Mouse (Mus musculus) kidney, adult 18-20 months (tissue): ENCODE data around the gene Rhov.

Experiments used
- DNase-seq: peaks from one replicate; pipeline ENCODE4 v3.0.0; 2021

Rhov gene

DNA sequence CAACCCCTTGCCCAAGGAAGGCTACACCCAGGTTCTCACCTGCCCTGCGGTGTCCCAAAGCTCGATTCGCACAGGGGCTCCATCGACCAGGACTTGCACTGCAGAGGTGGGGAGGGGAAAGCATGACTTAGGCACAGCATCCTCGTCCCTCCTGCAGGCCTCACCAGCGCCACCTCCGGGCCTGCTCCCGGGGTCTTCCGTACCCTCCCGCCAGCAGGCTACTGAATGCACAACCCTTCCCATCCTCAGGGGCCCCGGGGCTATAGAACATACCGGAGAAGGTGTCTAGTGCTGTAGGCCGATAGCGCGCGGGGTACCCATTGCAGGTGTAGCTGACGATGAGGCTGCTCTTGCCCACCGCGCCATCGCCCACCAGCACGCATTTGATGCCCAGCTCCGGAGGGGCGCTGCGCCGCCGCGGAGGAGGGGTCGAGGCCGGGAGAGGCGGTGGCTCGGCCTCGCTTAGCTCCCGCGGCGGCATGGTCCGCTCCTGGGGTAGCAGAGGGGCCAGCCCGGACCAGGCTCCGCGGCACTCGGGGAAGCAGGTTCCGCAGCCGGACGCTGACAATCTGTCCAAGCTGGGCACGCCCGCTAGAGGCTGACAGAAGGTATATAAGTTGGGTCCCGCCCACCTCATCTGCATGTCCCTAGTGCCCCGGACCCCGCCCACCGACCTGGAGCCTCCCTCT lies at the start of gene Rhov:
Gene Rhov, minus strand, starts transcription at position 630 of the 689 bp plus-strand sequence.
- peak; percentile 72 for DNase-seq

DNA sequence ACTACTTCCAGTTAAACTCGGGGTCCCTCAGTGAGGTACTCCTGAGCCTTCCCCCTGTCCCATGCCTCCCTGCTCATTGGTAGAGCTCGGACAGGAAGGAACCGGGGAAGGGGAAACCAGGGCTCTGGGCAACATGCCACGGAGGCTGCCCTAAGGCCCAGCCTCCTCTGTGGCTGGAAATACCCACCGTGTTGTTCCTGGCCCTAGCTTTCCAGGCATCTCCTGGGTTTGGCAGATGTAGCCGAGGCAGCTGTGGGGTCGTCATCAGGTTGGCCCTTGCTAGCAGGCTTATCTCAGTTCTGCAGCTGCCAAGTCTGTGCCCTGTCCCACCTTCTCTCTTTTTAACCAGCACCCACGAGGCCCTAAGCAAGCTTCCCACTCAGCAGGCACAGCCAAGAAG lies 49.5 kb upstream of the Rhov start:
- DNase-seq, result no peak

DNA sequence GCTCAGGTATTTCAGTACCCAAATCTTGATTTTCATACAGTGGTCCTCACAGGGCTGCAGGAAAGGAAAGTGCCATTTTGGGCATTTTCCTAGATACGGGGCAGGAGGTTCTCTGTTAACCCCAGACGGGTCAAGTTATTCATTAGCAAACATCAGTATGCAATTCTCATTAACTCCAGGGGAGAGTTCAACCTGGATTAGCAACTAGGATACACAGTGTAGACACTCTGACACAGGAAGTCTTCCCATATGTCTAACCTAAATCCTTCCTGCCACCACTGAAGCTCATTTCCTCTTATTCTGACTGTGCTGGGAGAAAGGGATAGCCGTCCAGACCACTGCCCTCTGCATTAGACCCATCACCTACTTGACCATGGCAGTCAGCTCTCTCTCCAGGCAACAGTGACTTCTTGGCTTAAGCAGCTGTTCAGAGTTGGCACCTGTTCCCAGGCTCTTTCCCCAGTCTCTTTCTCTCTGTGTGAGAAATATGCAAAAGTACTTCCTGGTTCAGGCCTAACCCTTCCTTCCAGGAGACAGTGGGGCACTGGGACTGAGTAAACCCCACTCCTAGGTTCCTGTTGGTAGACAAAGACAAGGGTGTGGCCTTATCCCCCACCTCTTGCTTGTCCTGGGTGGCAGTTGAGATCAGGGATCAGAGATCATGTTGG lies 47.1 kb upstream of the Rhov start:
- DNase-seq, result peak; percentile 76

DNA sequence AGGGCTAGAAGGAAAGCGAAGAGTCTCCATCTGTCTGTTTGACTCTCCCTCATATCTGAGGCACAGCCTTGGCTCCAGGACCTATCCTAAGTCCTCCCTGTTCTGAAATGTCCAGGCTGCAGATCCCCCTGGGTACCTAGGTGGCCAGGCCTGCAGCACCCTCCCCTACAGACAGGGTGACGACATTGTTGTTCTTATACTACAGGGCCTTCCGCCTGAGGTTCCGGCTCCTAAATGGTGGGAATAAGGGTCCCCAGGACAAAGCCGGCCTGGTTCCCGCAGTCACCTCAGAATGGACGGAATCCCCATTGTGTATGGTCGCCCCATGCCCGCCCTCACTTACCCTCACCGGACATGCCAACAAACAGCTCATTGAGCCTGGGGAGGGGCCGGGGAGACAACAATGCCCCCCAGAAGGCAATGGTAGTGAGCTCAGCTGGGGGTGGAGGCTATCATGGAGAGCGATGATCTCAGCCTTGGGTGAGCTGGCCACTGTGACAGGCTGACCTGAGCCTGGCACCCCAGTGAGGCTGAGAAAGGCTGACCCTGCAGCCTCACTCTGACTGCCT lies 43.8 kb upstream of the Rhov start:
- no peak for DNase-seq

DNA sequence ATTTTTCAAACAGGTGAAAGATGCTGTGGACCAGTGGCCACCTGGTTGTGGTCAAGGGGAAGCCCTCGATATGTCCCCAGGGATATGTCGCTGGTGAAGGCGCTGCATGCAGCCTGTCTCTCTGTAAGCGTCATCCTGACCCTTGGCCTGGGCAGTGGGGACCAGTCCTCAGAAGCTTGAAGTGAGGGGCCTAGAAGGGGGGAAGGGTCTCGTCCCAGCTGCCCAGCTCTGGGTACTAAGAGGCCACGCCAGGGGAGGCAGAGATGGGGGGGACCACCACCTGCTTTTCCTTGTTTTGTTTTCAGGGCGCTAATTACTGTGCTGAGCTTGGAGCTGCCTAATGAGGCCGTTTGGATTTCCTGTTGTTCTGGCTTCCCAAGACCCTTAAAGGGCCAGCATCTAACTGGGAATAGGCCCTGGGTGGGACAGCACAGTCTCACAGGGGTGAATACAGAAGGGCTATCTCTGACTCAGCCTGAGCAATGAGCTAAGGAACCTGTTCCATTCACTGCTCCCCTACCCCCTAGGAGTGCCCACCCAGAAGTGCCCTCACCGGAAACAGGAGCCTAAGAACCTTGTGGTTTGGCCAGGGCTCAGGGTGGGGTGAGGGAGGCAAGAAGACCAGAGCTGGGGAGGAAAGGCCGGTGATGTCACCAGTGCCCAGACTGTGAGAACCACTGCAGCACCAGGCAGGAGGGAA lies 42.9 kb upstream of the Rhov start:
- no peak for DNase-seq

DNA sequence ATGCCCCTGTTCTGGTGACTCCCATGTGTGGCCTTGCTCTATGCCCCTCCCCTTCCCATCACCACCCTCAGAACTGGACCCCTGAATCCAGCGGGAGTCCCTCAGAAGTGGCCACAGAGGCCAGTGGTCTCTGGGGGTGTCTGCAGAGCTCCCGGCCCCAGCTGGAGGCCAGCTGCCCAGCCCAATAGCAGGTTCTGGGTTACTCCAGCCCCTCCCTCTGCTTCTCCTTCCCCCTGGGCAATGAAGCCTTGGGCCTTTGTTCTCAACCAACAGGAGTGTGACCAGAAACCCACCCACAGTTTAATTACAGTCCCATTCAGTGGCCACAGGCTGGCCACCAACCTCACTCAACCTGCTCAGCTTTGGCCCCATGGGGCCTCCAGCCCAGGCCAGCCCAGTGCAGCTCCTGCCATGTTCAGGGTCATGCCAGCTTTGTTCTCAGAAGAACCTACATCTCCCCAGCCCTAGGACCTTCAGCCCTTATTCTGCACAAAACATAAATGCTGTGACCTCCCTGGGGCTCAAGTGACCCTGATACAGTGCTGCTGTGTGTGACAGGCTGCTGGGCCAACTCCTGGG lies 41.4 kb upstream of the Rhov start:
- DNase-seq, result no peak

DNA sequence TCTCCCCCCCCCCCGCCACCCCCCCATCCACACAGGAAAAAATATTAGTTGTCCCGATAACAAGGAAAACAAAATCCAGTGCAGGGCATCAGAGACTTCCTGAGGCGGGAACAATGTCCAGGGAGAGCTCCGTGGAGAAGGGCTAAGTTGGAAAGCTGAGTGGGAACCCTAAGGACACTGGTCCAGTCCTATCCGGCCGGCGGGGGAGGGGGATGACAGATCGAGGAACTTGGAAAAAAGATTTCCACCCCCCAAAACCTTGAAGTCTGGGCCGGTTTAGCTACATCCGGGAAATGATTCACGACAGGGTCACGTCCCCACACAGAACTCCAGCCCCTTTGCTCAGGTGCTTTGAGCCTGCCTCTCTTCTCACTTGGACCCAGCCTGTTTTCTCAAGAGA lies 40.5 kb upstream of the Rhov start:
- DNase-seq, result peak; percentile 63

DNA sequence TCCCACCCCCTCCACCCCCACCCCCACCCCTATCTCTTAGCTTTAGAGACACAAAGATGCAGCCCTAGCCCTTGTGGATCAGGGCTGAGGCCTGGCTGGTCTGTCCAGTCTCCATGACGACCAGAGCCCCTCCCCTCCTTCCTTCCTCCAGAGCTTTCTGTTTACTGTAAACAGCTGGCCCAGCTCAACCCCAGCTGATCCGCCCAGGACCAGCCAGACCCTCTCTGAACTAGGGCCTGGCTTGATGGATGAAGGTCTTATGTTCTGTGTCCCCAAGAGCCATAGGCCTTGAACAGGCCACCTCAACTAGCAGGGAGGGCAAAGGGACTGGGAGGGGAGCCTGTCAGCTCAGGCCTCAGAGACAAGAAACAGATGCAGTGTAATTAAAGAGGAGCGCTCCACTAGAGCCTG lies 33.7 kb upstream of the Rhov start:
- DNase-seq, result peak; percentile 73

DNA sequence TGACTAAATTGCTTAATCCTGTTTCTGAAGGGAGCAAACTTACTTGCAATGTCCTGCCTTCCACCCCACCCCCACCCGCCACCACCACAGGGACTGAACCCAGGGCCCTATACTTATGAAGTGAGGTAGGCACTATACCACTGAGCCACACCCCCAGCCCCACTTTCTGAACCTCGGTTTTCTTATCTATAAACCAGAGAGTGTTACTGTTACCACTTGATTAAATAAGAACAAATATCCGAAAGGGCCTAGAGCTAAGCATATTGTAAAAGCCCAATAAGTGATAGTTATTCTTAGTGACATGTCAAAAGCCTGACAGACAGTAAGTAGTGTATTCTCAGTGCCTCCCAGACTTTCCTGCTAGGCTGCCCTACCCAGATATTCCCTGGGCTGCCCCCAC lies 33.3 kb upstream of the Rhov start:
- no peak for DNase-seq

DNA sequence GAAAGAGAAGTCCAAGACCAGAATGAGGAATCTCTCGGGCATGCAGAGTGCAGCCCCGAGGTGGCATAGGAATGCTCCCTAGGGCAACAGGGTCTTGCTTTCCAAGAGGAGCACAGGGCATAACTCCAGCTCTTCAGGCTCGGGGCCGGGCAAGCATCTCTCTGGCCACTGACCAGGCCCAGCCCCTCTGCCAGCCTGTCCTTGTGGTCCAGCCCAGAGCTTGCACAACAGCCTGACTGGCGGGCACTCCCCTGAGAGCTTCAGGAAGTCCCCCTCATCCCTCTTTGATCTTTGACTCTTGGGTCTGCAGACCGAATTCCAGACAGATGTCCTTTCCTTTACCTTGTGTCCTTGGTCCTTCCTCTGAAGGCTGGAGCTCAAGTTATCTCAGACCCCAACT lies 31.8 kb upstream of the Rhov start:
- no peak for DNase-seq

DNA sequence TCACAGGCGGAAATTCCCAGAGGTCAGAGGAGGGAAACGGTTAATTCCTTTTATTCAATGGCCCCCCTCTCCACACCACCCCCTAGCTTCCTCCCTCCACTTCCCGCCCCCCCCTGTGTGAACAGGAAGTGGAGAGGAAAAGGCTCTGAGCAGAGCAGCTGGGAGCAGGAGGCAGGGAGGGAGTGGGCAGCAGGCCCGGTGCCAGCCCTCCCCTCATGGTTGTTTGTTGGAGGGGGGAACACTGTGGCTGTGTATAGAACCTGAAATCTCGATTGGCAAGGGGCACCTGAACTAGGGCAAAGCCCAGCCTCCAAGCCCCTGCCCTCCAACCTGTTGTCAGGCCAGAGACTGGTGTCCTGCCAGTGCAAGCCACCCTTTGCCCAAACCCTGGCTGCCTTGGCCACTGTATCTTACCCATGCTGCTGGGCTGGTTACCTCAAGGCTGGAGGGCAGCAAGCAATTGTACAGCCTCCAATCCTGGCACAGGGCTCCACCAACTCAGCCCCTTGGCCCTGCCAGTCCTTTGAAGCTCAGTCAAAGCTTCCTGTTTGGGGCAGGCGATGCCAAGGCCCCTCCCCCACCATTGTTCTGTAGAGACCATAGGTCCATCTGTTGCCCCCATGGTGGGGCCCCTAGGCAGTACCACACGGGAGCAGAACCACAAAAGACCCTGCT lies 29.9 kb upstream of the Rhov start:
- DNase-seq, result peak; percentile 55

DNA sequence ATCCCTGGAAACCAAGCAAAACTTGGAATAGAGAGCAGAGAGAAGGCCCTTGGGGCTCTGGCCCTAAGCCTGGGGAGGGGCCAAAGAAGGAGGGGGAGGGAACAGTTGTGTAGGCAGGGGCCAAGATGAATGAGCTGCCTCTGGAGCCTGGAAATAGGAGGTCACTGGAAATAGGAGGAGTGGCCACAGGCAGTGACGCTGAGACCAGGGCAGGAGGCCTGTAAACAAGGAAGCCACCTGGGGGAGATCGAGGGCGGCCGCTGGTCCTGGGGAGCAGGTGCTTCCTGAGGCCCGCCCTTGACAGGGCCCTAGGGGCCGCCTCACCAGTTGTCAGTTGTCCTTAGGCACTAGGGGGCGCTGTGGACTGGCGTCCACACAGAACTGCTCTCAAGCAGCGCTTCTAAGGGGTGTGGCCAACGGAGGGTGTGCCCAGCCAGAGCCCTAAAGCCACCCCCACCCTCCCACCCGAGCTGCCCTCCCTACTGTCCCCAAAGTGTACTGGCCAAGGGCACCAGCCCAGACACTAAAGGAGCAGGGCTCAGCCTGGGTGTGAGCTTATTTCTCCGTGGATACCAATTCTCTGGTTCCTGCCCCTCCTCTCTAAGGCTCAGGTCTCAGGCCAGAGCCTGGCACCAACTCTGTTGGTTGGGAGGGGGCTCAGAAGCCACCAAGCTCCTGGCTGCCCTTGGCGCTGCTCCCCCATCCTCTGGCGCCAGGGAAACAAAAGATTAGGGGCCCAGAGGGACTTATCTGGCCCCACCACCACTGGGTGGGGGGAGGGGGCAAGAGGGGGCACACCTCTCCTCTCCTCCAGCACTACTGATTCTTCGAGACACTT lies 29.1 kb upstream of the Rhov start:
- peak; percentile 86 for DNase-seq

DNA sequence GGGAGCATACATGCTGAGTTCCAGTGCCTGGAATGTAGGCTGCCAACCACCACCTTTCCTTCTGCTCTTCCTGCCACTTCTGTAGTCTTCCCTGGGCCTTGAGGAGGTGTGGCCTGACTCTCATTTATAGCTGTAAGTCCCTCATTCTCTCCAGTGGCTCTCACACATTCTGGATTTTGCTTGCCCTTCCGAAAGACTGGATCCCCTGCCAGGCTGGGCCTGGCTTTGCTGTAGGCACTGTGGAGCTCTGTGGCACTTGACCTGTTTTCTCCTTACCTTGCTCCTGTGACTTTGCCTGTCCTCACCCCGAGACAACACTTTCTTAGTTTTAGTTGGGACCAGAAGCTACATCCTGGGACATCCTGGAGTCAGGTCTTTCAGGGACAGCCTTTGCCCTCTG lies 27.8 kb upstream of the Rhov start:
- no peak for DNase-seq

DNA sequence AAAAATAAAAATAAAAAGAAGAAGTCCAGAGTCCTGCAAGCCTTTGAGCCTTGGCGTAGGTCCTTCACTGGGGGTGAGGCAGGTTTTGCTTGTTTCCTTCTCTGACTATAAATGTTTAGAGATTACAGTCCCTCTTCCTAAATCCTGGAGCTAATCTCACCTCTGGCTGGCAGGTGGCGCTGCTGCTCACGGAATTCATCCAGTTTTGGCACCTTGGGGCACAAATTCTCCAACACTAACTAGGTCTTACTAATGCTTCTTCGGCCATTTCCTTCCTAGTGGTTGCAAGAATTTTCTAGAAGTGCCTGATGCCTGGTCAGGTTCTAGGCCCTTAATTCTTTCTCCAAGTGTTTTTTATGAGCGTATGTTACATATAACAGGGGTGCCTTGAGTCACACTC lies 27.3 kb upstream of the Rhov start:
- DNase-seq, result peak; percentile 82

DNA sequence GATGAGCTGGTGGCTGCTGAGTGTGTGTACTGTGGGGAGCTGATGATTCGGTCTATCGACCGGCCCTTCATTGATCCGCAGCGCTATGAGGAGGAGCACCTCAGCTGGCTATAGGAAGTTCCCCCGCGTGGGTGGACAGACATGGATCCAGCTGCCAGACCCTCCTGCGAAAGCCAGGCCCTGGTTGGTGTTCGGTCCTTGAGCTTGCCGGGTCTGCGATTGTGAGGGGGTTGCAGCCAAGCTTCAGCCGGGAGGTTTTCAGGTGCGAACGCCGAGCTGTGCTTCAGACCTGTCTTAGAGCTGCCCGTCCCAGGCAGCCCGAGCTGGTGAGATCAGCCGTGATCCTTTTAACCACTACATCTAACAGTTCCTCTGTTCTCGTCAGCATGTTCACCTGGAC lies 26.4 kb upstream of the Rhov start:
- DNase-seq, result no peak

DNA sequence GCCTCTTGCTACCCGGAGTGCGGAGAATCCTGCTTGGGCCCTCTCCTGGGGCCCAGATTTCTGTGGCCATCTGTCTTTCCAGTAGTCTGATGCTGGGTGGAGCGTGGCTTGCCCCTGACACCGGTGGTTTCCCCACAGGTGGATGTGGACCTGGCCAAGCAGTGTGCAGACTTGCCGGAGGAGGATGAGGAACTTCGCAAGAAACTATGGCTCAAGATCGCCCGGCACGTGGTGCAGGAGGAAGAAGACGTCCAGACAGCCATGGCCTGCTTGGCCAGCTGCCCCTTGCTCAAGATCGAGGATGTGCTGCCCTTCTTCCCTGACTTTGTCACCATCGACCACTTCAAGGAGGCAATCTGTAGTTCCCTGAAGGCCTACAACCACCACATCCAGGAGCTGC lies 25.7 kb upstream of the Rhov start:
- DNase-seq, result no peak

DNA sequence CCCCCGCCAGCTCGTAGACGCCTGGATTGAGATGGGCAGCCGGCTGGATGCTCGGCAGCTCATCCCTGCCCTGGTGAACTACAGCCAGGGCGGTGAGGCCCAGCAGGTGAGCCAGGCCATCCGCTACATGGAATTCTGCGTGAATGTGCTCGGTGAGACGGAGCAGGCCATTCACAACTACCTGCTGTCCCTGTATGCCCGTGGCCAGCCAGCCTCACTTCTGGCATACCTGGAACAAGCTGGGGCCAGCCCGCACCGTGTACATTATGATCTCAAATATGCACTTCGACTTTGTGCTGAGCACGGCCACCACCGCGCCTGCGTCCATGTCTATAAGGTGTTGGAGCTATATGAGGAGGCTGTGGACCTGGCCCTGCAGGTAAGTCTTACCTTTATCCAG lies 23.3 kb upstream of the Rhov start:
- DNase-seq, result no peak

DNA sequence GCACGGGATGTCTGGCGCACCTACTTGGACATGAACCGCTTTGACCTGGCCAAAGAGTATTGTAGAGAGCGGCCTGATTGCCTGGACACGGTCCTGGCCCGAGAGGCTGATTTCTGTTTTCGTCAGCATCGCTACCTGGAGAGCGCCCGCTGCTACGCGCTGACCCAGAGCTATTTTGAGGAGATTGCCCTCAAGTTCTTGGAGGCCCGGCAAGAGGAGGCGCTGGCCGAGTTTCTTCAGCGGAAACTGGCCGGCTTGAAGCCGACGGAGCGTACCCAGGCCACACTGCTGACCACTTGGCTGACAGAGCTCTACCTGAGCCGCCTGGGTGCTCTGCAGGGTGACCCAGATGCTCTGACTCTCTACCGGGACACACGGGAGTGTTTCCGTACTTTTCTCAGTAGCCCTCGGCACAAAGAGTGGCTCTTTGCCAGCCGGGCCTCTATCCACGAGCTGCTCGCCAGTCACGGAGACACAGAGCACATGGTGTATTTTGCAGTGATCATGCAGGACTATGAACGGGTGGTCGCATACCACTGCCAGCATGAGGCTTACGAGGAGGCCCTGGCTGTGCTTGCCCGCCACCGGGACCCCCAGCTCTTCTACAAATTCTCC lies 22.8 kb upstream of the Rhov start:
- no peak for DNase-seq

DNA sequence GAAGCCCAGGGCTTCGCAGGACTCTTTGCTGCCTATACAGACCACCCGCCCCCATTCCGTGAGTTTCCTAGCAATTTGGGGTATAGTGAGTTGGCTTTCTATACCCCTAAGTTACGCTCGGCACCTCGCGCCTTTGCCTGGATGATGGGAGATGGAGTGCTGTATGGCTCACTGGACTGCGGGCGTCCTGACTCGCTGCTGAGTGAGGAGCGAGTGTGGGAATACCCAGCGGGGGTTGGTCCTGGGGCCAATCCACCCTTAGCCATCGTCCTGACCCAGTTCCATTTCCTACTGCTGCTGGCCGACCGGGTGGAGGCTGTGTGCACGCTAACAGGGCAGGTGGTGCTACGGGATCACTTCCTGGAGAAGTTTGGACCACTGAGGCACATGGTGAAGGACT lies 22.2 kb upstream of the Rhov start:
- no peak for DNase-seq

DNA sequence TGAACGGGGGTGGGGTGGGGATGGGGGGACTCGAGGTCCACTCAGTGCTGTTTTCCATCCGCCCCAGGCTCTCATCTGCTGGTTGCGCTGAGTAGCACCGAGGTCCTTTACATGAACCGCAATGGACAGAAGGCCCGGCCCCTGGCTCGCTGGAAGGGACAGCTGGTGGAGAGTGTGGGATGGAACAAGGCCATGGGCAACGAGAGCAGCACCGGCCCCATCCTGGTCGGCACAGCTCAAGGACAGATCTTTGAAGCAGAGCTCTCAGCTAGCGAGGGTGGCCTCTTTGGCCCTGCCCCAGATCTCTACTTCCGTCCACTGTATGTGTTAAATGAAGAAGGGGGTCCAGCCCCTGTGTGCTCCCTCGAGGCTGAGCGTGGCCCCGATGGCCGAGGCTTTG lies 21.8 kb upstream of the Rhov start:
- DNase-seq, result no peak

DNA sequence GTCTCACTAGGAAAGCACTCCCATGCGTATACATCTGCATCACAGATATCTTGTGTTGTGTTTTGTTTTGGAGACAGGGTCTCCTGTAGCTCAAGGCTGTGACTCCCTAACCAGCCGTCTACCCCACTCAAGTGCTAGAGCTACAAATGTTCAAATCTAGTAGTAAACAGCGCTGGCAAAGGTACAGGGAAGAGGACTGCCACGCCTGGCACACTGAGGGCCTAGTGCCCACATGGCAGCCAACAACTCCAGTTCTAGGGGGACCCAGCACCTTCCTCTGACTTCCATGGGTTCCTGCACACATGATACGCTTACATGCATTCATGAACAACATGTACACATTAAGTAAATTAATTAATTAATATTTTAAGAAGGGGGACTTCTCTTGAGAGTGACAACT lies 21.2 kb upstream of the Rhov start:
- no peak for DNase-seq

DNA sequence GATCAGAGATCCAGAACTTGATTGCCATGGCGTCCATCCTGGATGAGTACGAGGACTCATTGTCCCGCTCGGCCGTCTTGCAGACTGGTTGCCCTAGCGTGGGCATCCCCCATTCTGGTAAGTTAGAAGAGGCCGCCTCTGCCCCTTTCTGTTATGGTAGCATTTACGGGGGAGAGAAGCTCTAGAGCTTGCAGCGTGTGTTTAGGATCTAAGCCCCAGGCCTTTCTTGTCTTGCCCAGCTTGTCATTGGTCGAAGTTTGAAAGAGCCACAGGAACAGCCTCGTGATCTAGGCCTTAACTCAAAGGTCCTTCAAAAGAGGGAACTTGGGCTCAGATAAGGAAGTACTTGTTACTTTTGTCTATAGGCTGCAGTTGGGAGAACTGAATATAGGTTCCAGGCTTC lies 17.9 kb upstream of the Rhov start:
- no peak for DNase-seq
